Mouse (Mus musculus): ENCODE measurements around the gene Nectin1. TPM values are rescaled to one million over a fixed set of nuclear protein-coding genes. Genes with fewer than 3 reads are reported as not detected.

Gene Nectin1
- polyA plus RNA-seq, 1 experiment from 2014 or later, result 11.1 TPM

GRCm38 (mm10) chr9:43792681-43793080 is 48.9 kb downstream of the Nectin1 start:
- no peaks in the 10 kb centered on the region for H3K9me3 ChIP-seq (ENCODE audit: control insufficient read depth, low read depth, low read length)
- no peak for ATAC-seq (ENCODE audit: insufficient number of reproducible peaks, insufficient read depth, low FRiP score, low read depth)
- H3K27ac ChIP-seq (ENCODE audit: low read length), result no peak overlapping the region
- H3K4me3 ChIP-seq (ENCODE audit: low read depth, low read length), result no peak overlapping the region
- WGBS, result 91% methylated on average over 9 of the region's 9 CpGs
- peaks cover 10% of the 10 kb centered on the region; the same call in 1 of the 2 replicates for H3K36me3 ChIP-seq (ENCODE audit: control insufficient read depth, insufficient read depth, low read length)
- H3K4me1 ChIP-seq (ENCODE audit: control insufficient read depth, insufficient read depth, low read length), result no peaks in the 10 kb centered on the region; the same call in 1 of the 2 replicates
- H3K27me3 ChIP-seq (ENCODE audit: control insufficient read depth, insufficient read depth, low read length), result no peaks in the 10 kb centered on the region
- H3K9ac ChIP-seq (replicated peaks; ENCODE audit: low read depth, low read length), result no peak overlapping the region
- H3K4me2 ChIP-seq (replicated peaks; ENCODE audit: low read depth, low read length), result no peak overlapping the region

GRCm38 (mm10) chr9:43793411-43793810 is 49.6 kb downstream of the Nectin1 start:
- 63% methylated on average over 3 of the region's 3 CpGs for whole genome bisulfite sequencing
- no peaks in the 10 kb centered on the region for H3K27me3 ChIP-seq (ENCODE audit: control insufficient read depth, insufficient read depth, low read length)
- no peak for ATAC-seq (ENCODE audit: insufficient number of reproducible peaks, insufficient read depth, low FRiP score, low read depth)
- H3K27ac ChIP-seq (ENCODE audit: low read length), result no peak overlapping the region
- H3K9me3 ChIP-seq (ENCODE audit: control insufficient read depth, low read depth, low read length), result no peaks in the 10 kb centered on the region
- peaks cover 10% of the 10 kb centered on the region; the same call in 1 of the 2 replicates for H3K36me3 ChIP-seq (ENCODE audit: control insufficient read depth, insufficient read depth, low read length)
- no peaks in the 10 kb centered on the region for H3K4me1 ChIP-seq (ENCODE audit: control insufficient read depth, insufficient read depth, low read length)
- no peak overlapping the region for H3K4me2 ChIP-seq (replicated peaks; ENCODE audit: low read depth, low read length)
- no peak overlapping the region for H3K9ac ChIP-seq (replicated peaks; ENCODE audit: low read depth, low read length)
- H3K4me3 ChIP-seq (ENCODE audit: low read depth, low read length), result no peak overlapping the region

- H3K27me3 ChIP-seq (ENCODE audit: control insufficient read depth, insufficient read depth, low read length), result no peaks in the 10 kb centered on the region
- H3K4me2 ChIP-seq (replicated peaks; ENCODE audit: low read depth, low read length), result no peak overlapping the region
- H3K9ac ChIP-seq (replicated peaks; ENCODE audit: low read depth, low read length), result no peak overlapping the region
- H3K9me3 ChIP-seq (ENCODE audit: control insufficient read depth, low read depth, low read length), result no peaks in the 10 kb centered on the region
- no peaks in the 10 kb centered on the region for H3K4me1 ChIP-seq (ENCODE audit: control insufficient read depth, insufficient read depth, low read length)
- 88% methylated on average over 3 of the region's 3 CpGs for WGBS
- H3K36me3 ChIP-seq (ENCODE audit: control insufficient read depth, insufficient read depth, low read length), result peaks cover 10% of the 10 kb centered on the region; the same call in 1 of the 2 replicates
- H3K4me3 ChIP-seq (ENCODE audit: low read depth, low read length), result no peak overlapping the region
- peak overlapping the region; percentile 15; the same call in 1 of the 2 replicates for H3K27ac ChIP-seq (ENCODE audit: low read length)
- ATAC-seq (ENCODE audit: insufficient number of reproducible peaks, insufficient read depth, low FRiP score, low read depth), result no peak
These were observed 52.2 kb downstream of the Nectin1 start for GRCm38 (mm10) chr9:43796031-43796430.

DNA sequence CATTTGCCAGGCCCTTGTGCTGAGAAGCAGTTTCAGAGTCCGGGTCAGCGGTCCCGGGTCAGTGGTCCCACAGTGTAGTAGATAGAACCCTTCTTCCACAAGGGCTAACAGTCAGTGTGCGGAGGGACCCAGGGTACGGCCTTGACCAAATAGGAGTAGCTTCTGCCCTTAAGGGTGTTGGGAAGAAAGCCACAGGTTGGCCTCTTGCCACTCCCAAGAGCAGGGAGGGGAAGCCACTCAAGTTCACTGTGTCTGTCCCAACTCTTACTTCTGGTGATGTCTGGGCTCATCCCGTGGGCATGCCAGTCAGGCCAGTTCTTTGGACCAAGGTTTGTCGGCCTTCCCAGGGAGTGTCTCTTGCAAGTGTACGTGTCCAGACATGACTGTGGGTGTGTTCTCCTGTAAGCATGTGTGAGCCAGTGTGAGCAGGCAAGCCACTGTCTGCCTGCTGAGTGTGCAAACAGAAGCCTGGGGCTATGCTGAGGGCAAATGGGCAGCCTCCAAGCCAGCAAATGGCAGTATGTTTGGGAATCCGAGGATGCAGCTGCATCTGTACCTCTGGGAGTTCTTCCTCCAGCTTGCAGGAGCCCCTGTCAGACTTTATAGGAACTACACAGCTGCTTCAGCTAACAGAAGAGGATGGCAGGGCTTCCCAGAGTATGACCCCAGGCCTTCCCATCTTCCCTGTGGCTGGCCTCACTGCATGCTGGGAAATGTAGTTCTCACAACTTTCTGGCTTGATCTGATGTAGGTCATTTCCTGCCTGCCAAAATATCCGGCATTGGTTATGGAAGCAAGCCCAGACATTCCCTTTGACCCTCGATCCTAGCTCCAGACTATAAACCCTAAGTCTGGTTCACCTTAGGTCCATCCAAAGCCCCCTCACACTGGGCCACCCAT is 53.3 kb downstream of the Nectin1 start:
- ATAC-seq (ENCODE audit: insufficient number of reproducible peaks, insufficient read depth, low FRiP score, low read depth), result 0 out of 2 replicates have a peak, but pooled peaks have one; percentile 30
- peak overlapping the region; percentile 48; the same call in 1 of the 2 replicates for H3K27ac ChIP-seq (ENCODE audit: low read length)
- WGBS, result 77% methylated on average over 11 of the region's 11 CpGs
- H3K9me3 ChIP-seq (ENCODE audit: control insufficient read depth, low read depth, low read length), result no peaks in the 10 kb centered on the region
- no peak overlapping the region for H3K4me3 ChIP-seq (ENCODE audit: low read depth, low read length)
- peaks cover 5% of the 10 kb centered on the region; the same call in 1 of the 2 replicates for H3K36me3 ChIP-seq (ENCODE audit: control insufficient read depth, insufficient read depth, low read length)
- no peak overlapping the region for H3K4me2 ChIP-seq (replicated peaks; ENCODE audit: low read depth, low read length)
- H3K4me1 ChIP-seq (ENCODE audit: control insufficient read depth, insufficient read depth, low read length), result no peaks in the 10 kb centered on the region
- no peaks in the 10 kb centered on the region for H3K27me3 ChIP-seq (ENCODE audit: control insufficient read depth, insufficient read depth, low read length)
- no peak overlapping the region for H3K9ac ChIP-seq (replicated peaks; ENCODE audit: low read depth, low read length)

- no peak overlapping the region for H3K4me3 ChIP-seq (ENCODE audit: low read depth, low read length)
- H3K36me3 ChIP-seq (ENCODE audit: control insufficient read depth, insufficient read depth, low read length), result peaks cover 5% of the 10 kb centered on the region; the same call in 1 of the 2 replicates
- H3K27me3 ChIP-seq (ENCODE audit: control insufficient read depth, insufficient read depth, low read length), result no peaks in the 10 kb centered on the region
- no peak for ATAC-seq (ENCODE audit: insufficient number of reproducible peaks, insufficient read depth, low FRiP score, low read depth)
- H3K4me1 ChIP-seq (ENCODE audit: control insufficient read depth, insufficient read depth, low read length), result no peaks in the 10 kb centered on the region
- H3K27ac ChIP-seq (ENCODE audit: low read length), result no peak overlapping the region
- 59% methylated on average over 7 of the region's 7 CpGs for WGBS
- H3K4me2 ChIP-seq (replicated peaks; ENCODE audit: low read depth, low read length), result no peak overlapping the region
- H3K9ac ChIP-seq (replicated peaks; ENCODE audit: low read depth, low read length), result no peak overlapping the region
- no peaks in the 10 kb centered on the region for H3K9me3 ChIP-seq (ENCODE audit: control insufficient read depth, low read depth, low read length)
These were observed 54.0 kb downstream of the Nectin1 start for GRCm38 (mm10) chr9:43797746-43798145.

GRCm38 (mm10) chr9:43800525-43800924 is 56.7 kb downstream of the Nectin1 start:
- WGBS, result 66% methylated on average over 2 of the region's 2 CpGs
- no peak overlapping the region for H3K27ac ChIP-seq (ENCODE audit: low read length)

GRCm38 (mm10) chr9:43801911-43802310 is 58.1 kb downstream of the Nectin1 start:
- Histone ChIP-seq H3K9me3 (ENCODE audit: control insufficient read depth, low read depth, low read length) (no peaks in the 10 kb centered on the region), H3K4me3 (ENCODE audit: low read depth, low read length) (no peak overlapping the region), H3K9ac (replicated peaks; ENCODE audit: low read depth, low read length) (no peak overlapping the region), H3K4me2 (replicated peaks; ENCODE audit: low read depth, low read length) (no peak overlapping the region), H3K4me1 (ENCODE audit: control insufficient read depth, insufficient read depth, low read length) (no peaks in the 10 kb centered on the region), H3K27me3 (ENCODE audit: control insufficient read depth, insufficient read depth, low read length) (no peaks in the 10 kb centered on the region), H3K36me3 (ENCODE audit: control insufficient read depth, insufficient read depth, low read length) (no peaks in the 10 kb centered on the region), H3K27ac (ENCODE audit: low read length) (no peak overlapping the region)
- WGBS, result 41% methylated on average over 5 of the region's 5 CpGs
- ATAC-seq (ENCODE audit: insufficient number of reproducible peaks, insufficient read depth, low FRiP score, low read depth), result no peak

More at GRCm38 (mm10) chr9:43800525-43800924, 56.7 kb downstream of the Nectin1 start:
- Histone ChIP-seq H3K4me2 (replicated peaks; ENCODE audit: low read depth, low read length) (no peak overlapping the region), H3K4me1 (ENCODE audit: control insufficient read depth, insufficient read depth, low read length) (no peaks in the 10 kb centered on the region), H3K36me3 (ENCODE audit: control insufficient read depth, insufficient read depth, low read length) (peaks cover under 1% of the 10 kb centered on the region; the same call in 1 of the 2 replicates), H3K9me3 (ENCODE audit: control insufficient read depth, low read depth, low read length) (no peaks in the 10 kb centered on the region), H3K4me3 (ENCODE audit: low read depth, low read length) (no peak overlapping the region), H3K9ac (replicated peaks; ENCODE audit: low read depth, low read length) (no peak overlapping the region), H3K27me3 (ENCODE audit: control insufficient read depth, insufficient read depth, low read length) (no peaks in the 10 kb centered on the region)
- no peak for ATAC-seq (ENCODE audit: insufficient number of reproducible peaks, insufficient read depth, low FRiP score, low read depth)

- 33% methylated on average over 6 of the region's 6 CpGs for WGBS
These were observed 63.8 kb downstream of the Nectin1 start for GRCm38 (mm10) chr9:43807565-43807964.

More at GRCm38 (mm10) chr9:43807565-43807964, 63.8 kb downstream of the Nectin1 start:
- Histone ChIP-seq H3K4me1 (ENCODE audit: control insufficient read depth, insufficient read depth, low read length) (no peaks in the 10 kb centered on the region), H3K36me3 (ENCODE audit: control insufficient read depth, insufficient read depth, low read length) (no peaks in the 10 kb centered on the region), H3K4me3 (ENCODE audit: low read depth, low read length) (no peak overlapping the region), H3K9ac (replicated peaks; ENCODE audit: low read depth, low read length) (no peak overlapping the region), H3K27me3 (ENCODE audit: control insufficient read depth, insufficient read depth, low read length) (no peaks in the 10 kb centered on the region), H3K27ac (ENCODE audit: low read length) (no peak overlapping the region), H3K4me2 (replicated peaks; ENCODE audit: low read depth, low read length) (no peak overlapping the region), H3K9me3 (ENCODE audit: control insufficient read depth, low read depth, low read length) (no peaks in the 10 kb centered on the region)
- no peak for ATAC-seq (ENCODE audit: insufficient number of reproducible peaks, insufficient read depth, low FRiP score, low read depth)
